Mouse (Mus musculus) liver, embryonic 14.5 days (tissue): ENCODE results near the gene Gbp4.
"Not testable (repeated sequence)": the region's sequence is repeated elsewhere in the genome, so short reads cannot be mapped to it uniquely, and the experiment has no call there.

Experiments
- CTCF ChIP-seq: IDR thresholded peaks from 2 replicates; pipeline ENCODE4 v1.5.1; 2016; ENCODE audit warnings: antibody characterized with exemption, low read depth, control low read depth
- EP300 ChIP-seq: IDR thresholded peaks from 2 replicates; pipeline ENCODE4 v1.6.1; 2016; ENCODE audit warnings: antibody characterized with exemption, low read depth

- TF ChIP-seq CTCF, EP300: not testable (repeated sequence)
Measured at GRCm38 (mm10) chr5:105136706-105137304, 2.6 kb downstream of the Gbp4 start.
